Mouse (Mus musculus): ENCODE measurements around the gene Stx5a.
"Not testable (repeated sequence)": the region's sequence is repeated elsewhere in the genome, so short reads cannot be mapped to it uniquely, and the experiment has no call there.

Stx5a gene

DNA sequence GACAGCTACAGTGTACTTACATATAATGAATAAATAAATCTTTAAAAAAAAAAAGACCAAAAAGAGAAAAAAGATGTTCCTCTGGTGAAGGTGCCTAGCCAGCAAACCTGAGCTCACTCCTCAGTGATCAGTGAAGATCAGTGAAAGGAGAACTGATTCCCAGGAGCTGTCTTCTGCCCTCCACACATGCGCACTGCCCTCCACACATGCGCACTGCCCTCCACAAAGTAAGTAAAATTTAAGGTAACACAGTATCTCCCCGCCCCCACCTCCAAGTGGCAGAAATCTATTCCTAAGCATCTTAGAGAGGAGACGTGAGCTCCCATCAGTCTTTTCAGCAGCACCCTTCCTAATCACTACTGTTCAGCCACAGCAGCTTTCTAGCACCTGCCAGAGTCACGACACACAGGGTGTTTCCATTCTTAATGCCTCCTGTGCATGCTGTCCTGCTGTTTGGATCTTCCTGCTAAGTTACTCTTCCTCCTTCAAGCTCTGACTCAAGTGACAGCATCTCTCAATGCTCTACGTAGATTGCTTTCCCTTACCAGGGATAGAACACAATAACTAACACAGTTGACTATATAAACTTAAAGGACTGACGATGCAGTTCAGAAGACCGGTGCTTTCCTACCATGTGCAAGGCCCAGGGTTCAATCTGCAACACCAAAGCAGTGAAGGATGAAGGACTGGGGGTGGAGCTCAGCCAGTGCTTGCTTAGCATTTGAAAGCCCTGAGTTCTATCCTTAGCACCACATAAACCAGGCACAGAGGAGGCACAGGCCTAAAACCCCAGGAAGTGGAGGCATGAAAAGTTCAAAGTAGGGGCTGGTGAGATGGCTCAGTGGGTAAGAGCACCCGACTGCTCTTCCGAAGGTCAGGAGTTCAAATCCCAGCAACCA lies 25.1 kb upstream of the Stx5a start:
- DNase-seq (ENCODE audit: low read depth in 1 of 2, low spot score in 2 of 2) = no peak

DNA sequence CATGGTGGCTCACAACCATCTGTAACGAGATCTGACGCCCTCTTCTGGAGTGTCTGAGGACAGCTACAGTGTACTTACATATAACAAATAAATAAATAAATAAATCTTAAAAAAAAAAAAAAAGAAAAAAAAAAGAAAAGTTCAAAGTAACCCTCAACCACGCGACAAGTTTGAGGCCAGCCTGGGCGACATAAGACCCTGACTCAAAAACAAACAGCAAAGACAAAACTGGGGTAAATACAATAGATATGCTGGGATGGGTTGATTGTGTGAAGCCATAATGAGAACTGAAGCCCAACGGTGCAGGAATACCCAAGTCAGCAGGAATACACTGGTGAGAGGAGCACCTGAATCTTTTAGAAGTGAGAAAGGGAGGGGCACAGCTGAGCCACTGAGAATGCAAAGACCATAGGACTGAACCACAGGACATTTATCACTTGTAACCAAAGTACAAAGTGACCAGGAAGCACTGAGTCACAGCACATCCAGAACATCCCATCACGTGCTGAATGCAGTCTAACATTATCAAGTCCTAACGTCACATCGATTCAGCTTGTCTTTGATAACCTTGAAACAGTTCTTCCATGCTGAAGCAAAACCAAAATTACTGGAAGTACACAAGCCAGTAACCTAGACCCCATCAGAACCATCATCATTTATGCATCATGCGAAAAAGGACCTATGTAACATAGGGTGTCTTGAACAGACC lies 24.3 kb upstream of the Stx5a start:
- no peak for DNase-seq (ENCODE audit: low read depth in 1 of 2, low spot score in 2 of 2)

DNA sequence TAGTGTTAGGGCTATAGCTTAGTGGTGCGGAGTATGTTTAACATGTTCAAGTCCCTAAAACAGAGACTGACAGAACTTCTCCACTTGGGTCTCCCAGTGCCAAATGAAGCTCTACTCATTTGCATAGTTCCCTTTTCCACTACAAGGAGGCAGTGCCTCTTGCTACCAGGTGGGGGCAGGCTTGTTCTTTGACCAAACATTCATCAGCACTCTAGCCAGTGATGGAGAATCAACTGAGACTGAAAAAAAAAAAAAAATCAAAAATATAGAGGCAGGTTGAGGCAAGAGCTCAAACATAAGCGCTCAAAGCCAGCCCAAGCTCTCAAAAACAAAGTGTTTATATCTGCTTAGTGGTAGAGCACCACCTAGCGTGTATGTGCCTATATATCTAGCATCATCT lies 22.9 kb upstream of the Stx5a start:
- peak; percentile 42 to 52 for DNase-seq (ENCODE audit: low read depth in 1 of 2, low spot score in 2 of 2)

DNA sequence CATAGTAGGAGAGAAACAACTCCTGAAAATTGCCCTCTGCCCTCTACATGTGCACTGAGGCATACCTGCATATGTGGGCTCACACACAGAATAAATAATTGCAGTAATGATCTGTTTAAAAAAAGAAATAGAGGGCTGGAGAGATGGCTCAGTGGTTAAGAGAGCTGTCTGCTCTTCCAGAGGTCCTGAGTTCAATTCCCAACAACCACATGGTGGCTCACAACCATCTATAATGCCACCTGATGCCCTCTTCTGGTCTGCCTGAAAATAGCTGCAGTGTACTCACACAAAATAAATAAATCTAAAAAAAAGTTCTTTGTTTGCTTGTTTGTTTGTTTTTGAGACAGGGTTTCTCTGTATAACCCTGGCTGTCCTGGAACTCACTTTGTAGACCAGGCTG lies 22.2 kb upstream of the Stx5a start:
- not testable (repeated sequence) for DNase-seq (ENCODE audit: low read depth in 1 of 2, low spot score in 2 of 2)

DNA sequence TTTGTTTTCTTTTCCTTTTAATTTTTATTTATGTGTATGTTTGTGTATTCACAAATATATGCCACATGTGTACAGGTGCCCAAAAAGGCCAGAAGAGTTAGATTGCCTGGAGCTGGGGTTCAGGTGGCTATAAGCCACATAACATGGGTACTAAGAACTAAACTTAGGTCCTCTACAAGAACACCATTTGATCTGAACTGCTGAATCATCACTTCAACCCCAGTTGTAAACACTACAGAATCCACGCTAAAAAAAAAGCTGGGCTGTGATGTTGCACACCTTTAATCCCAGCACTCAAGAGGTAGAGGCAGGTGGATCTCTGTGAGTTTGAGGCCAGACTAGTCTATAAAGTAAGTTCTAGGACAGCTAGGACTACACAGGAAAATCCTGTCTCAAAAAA lies 19.8 kb upstream of the Stx5a start:
- DNase-seq (ENCODE audit: low read depth in 1 of 2, low spot score in 2 of 2) = no peak

DNA sequence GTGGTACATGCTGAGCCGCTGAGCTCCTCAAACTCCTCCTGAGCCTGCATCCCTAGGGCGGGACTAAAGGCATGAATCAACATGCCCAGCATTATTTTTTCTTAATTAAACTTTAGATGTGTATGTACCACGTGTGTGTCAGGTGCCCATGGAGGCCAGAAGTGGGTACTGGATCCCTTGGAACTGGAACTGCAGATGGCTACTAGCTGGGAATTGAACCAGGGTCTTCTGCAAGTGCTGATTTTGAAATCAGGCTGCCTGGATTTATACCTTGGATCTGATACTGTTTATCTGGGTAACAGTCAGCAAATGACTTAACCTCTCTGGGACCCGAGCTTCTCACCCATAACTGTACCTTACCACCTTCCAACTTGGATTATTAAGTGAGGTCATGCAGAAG lies 19.2 kb upstream of the Stx5a start:
- DNase-seq (ENCODE audit: low read depth in 1 of 2, low spot score in 2 of 2) = no peak

DNA sequence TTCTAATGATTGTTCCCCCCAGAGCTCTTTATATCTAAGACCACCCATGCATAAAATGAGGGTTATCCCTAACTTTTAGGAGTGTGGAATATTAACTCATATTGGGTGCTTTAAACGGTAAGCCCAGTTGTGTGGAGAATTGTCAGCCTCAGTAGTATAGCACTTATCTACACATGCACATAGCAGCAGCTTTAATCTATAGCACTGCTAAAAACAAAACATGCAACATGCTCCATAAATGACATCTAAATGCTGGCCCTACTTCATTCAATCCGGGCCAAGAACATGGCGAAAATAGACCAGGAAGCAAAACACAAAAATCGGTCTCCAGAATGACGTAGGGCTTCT lies 18.7 kb upstream of the Stx5a start:
- DNase-seq (ENCODE audit: low read depth in 1 of 2, low spot score in 2 of 2) = no peak

DNA sequence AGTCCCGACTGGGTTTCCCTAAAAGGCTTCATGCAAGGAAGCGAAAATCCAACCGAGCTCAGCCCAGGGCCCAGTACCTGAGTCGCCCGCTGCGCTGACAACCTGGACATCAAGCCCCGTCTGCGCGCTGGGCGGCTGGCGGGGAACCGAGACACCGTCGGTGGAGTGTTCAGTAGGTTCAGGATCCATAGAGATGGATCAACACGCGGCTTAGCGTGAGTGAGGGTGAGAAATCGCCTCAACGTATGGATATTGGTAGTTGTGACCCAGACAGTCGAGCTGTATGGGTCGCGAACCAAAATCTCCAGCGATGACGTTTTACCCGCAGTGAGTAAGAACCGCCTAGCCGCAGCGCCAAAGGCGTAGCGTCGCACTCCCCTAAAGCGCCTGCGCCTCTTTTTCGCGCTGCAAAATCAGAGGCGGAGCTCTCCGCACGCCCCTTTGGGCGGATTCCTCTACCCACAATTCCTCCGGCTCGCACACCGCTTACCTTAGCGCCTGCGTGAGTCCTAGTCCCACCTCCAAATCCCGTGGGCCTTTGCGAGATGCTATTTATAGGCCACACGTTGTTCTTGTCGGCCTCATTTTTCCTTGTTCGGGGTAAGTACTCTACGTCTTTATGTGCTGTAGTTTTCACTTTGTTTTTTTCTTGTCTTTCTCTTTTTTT lies 18.2 kb upstream of the Stx5a start, which contains the start of gene Slc3a2:
TSS of gene Slc3a2 (minus strand) at position 463 of the 667 bp plus-strand sequence.
- peak; percentile 92 to 95 for DNase-seq (ENCODE audit: low read depth in 1 of 2, low spot score in 2 of 2)

DNA sequence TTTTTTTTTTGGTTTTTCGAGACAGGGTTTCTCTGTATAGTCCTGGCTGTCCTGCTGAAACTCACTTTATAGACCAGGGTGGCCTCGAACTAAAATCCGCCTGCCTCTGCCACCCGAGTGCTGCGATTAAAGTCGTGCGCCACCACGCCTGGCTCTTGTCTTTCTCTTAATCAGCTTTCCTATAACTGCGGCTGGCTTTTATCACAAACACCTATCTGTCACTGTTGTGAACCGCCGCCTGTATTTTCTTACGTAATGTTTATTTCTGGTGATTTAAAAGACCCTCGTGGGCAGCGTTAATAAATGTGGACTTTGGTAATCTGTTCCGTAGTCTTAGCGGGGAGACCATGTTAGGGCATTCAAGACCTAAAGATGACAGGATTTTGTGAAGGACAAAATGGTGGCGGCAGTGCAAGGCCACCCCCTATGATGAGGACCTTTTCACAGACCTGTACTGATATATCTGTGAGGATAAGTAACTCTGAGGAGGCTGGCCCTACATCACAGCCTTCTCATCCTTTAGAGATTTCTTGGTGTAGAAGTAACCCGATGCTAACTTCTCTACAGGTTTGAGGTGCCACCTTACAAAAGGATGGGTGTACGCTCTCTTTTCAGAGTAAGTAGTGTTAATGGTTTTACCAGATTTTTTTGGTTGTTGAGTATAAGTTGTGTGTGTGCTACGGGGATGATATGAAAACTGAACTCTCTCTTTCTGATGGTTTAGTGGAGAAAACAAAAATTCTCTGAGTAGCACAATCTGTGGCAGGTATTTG lies 17.5 kb upstream of the Stx5a start:
- DNase-seq (ENCODE audit: low read depth in 1 of 2, low spot score in 2 of 2) = no peak

DNA sequence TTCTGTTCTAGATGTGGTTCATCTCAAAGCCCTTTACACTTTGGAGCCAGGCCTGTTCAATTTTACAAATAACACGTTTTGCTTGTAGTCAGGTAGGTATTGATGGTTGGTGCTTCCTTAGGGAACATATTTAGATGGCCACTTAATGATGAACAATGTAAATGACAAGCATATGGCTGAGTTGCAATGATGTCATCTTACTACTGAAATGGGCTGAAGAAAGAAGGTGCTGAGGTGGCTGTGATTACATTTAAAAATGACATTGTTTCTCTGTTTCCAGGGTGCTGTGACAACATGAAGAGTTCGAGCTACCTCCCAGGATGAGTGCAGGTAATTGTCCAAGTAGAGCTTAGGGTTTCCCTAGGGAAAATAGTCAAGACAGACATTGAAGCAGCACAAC lies 16.8 kb upstream of the Stx5a start:
- no peak for DNase-seq (ENCODE audit: low read depth in 1 of 2, low spot score in 2 of 2)

DNA sequence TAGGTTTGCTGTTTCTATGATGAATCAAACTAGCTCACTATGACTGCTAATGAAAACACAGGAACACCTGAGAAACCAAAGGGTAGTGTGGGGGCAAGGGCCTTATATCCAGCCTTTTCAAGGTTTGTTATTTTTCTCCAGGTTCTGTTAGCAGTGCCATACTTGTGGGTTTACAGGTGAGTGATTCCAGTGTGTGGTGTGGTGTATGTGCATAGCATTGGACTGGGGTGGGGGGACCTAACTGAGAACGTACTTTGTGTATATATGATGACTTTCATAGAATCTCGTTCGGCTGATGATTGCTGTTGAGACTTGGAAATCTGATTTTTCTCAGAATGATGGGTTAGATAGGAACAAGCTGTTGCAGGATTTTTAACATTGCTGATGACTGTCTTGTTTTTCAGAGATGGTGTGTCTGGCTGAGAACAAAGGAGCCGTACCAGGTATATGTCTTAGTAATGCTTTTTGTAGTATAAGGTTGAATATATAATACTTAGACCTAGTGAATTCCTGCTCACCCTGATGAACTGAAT lies 16.1 kb upstream of the Stx5a start:
- no peak for DNase-seq (ENCODE audit: low read depth in 1 of 2, low spot score in 2 of 2)

DNA sequence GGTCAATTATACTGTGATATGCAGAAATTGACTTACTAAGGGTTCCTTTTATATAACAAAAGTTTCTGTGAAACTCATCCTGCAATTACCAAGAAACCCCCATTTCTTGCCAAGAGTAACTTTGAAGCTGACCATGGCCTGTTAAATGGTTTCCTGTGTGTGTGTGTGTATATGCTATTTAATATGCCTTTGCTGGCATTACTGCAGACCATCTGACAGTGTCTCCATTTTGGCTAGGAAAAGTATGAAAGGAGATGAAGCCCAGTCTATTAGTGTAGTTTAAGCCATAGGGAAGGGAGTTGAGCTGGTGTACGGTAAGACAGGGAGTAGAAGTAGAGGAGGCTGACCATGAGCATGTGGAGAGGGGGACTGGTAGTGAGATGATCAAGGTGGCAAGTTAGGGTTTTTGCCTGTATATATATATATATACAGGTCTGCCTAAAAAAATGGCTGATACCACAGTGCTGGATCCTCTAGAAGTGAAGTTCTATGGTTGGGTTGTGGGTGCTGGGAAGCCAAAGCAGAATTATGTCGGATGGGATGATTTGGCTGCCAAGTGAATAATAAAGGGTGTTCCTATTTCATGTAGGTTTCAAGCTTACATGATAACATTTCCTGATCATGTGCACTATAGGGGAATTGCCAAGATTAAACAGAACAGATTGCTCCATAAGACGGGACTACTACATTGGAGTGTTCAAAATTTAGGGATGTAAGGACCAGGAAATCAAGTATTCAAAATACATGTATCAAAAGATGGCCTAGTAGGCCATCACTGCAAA lies 14.4 kb upstream of the Stx5a start:
- DNase-seq (ENCODE audit: low read depth in 1 of 2, low spot score in 2 of 2) = no peak

DNA sequence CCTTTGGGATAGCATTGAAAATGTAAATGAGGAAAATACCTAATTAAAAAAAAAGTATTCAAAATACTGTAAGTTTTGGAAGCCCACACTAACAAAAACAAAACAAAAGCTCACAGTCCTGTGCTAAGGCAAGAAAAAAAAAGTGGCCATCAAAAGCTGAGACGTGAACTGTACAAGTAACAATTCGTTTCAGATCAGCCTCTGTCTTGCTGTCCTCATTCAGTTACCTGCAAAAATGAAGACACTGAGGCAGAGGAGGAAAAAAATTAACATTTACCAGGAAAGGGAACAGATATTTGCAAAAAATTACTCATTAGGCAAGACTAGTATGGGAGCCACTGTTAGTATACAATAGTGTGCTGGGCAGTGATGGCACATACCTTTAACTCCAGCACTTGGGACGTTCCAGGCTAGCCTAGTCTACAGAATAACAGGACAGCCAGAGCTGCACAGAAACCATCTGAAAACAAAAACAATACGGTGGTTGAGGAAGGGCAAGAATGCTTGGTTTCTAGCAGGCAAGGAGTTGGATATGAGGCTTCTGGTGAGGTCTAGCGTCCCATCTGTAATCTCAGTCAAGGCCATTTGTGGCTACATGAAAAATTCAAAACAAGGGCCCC lies 13.6 kb upstream of the Stx5a start:
- DNase-seq (ENCODE audit: low read depth in 1 of 2, low spot score in 2 of 2) = no peak

DNA sequence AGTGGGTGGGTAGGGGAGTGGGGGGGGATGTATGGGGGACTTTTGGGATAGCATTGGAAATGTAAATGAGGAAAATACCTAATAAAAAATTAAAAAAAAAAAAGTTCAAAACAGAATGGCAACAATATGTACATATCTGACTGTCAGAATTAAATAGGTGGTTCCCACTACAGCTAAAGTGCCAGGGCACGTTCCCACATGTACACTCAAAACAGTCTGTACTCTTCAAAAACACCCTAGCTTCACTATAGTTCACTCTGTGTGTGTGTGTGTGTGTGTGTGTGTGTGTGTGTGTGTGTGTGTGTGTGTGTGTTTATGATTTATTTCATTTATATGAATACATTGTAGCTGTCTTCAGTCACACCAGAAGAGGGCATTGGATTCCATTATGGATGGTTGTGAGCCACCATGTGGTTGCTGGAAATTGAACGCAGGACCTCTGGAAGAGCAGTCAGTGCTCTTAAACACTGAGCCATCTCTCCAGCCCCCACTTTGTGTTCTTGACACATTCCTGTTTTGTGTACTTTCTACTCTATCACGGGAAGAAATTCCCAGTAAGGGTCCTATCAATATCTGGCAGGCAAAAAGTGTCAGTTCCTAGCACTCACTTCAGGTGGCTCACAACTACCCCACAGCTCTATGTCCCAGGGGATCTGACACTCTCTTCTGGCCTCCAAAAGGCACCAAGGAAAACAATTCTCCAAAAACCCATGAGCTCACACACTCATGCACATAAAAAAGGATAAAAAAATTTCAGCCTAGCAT lies 12.7 kb upstream of the Stx5a start:
- not testable (repeated sequence) for DNase-seq (ENCODE audit: low read depth in 1 of 2, low spot score in 2 of 2)

DNA sequence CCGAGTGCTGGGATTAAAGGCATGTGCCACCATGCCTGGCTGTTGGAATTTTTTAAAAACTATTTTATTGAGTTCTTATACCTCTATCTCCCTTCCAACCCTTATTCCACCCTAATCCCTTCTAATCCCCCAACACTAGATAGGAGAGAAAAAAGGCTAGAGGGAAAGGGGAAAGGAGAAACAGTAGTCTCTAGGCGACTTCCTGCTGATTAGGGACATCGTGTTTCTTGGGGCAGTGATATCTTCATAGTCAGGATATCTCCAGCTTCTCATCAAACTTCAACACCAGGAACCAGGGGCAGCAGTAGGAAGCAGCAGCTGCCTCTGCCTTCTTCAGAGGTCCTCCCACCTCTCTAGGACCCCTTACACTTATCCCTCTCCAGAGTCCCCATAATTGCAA lies 6.9 kb upstream of the Stx5a start:
- no peak for DNase-seq (ENCODE audit: low read depth in 1 of 2, low spot score in 2 of 2)

DNA sequence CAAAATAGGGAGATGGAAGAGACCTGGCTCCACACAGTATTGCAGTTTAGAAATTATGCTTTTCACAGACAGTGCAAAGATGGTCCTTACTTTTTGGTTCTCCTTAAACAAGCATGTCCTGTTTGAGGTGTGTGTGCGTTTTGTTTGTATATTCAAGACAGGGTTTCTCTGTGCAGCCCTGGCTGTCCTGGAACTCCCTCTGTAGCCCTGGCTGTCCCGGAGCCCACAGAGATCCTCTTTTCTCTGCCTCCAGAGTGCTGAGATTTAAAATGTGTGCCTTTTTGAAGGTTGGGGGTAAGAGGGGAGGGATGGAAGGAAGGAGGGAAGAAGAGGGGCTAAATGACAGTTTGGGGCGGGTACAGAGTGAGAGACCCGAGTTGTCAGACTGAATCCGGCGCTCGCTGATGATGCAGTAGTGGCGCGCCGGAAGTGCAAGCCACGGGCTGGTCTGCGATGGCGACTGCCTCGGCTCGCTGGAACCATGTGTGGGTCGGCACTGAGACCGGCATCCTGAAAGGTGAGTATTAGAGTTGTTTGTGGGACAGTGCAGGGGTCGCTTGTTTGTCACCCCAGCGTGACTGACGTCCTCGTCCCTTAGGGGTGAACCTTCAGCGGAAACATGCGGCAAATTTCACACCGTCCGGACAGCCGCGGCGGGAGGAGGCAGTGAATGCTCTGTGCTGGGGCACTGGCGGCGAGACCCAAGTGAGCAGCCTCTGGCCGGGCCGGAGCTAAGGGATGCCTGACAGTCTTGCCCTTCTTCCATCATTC lies 5.6 kb upstream of the Stx5a start, which contains the start of gene Wdr74:
TSS of gene Wdr74 (plus strand) at position 439 of the 771 bp plus-strand sequence.
- peak; percentile 54 to 75 for DNase-seq (ENCODE audit: low read depth in 1 of 2, low spot score in 2 of 2)

DNA sequence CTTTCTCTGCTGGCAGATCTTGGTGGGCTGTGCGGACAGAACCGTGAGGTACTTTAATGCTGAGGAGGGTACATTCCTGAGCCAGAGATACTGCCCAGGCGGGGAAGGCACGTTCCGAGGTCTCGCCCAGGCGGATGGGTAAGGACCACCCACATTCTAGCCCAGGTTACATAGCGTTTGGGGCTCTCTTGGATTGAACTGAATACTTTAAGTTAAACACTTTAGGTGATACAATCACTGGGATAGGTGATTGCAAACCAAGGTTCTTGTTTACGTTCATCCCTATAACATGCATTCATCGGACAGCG lies 5.1 kb upstream of the Stx5a start:
- peak in 1 of 2 experiments; percentile 4 for DNase-seq (ENCODE audit: low read depth in 1 of 2, low spot score in 2 of 2)

DNA sequence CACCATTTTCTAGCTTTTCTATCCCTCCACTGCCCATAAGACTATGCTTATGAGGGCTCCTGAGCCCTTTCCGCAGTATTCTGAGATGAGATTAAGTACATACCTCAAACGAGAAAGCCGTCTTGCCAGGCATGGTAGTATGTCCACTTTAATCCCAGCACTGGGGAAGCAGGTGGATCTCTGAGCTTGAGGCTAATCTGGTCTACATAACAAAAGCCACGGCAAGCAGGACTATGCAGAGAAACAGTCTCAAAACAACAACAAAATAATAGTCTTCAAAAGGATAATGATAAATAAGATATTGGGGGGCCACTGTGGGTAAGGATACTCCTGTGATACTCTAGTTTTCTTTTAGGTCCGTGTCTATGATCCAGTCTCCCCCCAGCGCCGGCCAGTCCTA lies 2.3 kb upstream of the Stx5a start:
- no peak for DNase-seq (ENCODE audit: low read depth in 1 of 2, low spot score in 2 of 2)

Data from monocyte, adult 2 months (primary cell).